Mouse (Mus musculus) intestine, embryonic 14.5 days (tissue): Measurements from ENCODE around the gene Dvl1. TPM values are rescaled to one million over a fixed set of nuclear protein-coding genes. Genes with fewer than 3 reads are reported as not detected.

Source experiments
- ATAC-seq: fragments of 200-750 bp; cut with Nextera tagmentation; replicated peaks from 2 replicates; pipeline ENCODE4 v1.8.0; 2017; ENCODE audit warnings: low read depth, moderate number of reproducible peaks, moderate TSS enrichment, moderate library complexity; ENCODE audit not compliant: low FRiP score, low TSS enrichment
- DNase-seq: peaks from one replicate; pipeline ENCODE4 v3.0.0-alpha.2; 2018; ENCODE audit warnings: low spot score
- H3K27ac ChIP-seq: fragments of 300-500 bp; sonication (generic); 2 replicates; pipeline ENCODE4 v1.5.1; 2014; ENCODE audit warnings: low read depth, mild to moderate bottlenecking, control low read depth
- H3K27me3 ChIP-seq: fragments of 300-500 bp; sonication (generic); replicated peaks from 2 replicates; pipeline ENCODE4 v1.6.1; 2014; ENCODE audit warnings: low read length, control low read depth; ENCODE audit not compliant: control insufficient read depth, insufficient read depth
- H3K36me3 ChIP-seq: fragments of 300-500 bp; sonication (generic); 2 replicates; pipeline ENCODE4 v1.6.1; 2014; ENCODE audit warnings: low read length, control low read depth; ENCODE audit not compliant: control insufficient read depth, insufficient read depth
- H3K4me1 ChIP-seq: fragments of 300-500 bp; sonication (generic); replicated peaks from 2 replicates; pipeline ENCODE4 v1.6.1; 2014; ENCODE audit warnings: low read length, control low read depth, mixed read lengths; ENCODE audit not compliant: control insufficient read depth, insufficient read depth
- H3K4me2 ChIP-seq: fragments of 300-500 bp; sonication (generic); 2 replicates; pipeline ENCODE4 v1.6.1; 2014; ENCODE audit warnings: low read length
- H3K4me3 ChIP-seq: fragments of 300-500 bp; sonication (generic); 2 replicates; pipeline ENCODE4 v1.5.1; 2014; ENCODE audit warnings: low read depth, low read length, control low read depth, mixed read lengths
- H3K9ac ChIP-seq: fragments of 300-500 bp; sonication (generic); 2 replicates; pipeline ENCODE4 v1.6.1; 2014; ENCODE audit warnings: mild to moderate bottlenecking, low read length
- H3K9me3 ChIP-seq: fragments of 300-500 bp; sonication (generic); 2 replicates; pipeline ENCODE4 v1.6.1; 2016; ENCODE audit warnings: low read length, control low read depth; ENCODE audit not compliant: control insufficient read depth
- WGBS: fragments of 180-500 bp; shearing (Covaris S2); extraction: QIAGEN DNeasy Blood & Tissue Kit; methylation state at CpG from one replicate; pipeline ENCODE4 v1.1.7; 2014; 5-methylcytosine and 5-hydroxymethylcytosine counted together
- polyA plus RNA-seq: library from polyadenylated mRNA; unstranded; fragments of >200 nt; fragmentation: Nextera tagmentation; extraction: Ambion mirVana; gene quantifications from 2 replicates; pipeline ENCODE4 v1.2.1, GENCODE M21; 2014

The Dvl1 gene
- polyA plus RNA-seq, 1 experiment from 2014 or later: 7.3 TPM

DNA sequence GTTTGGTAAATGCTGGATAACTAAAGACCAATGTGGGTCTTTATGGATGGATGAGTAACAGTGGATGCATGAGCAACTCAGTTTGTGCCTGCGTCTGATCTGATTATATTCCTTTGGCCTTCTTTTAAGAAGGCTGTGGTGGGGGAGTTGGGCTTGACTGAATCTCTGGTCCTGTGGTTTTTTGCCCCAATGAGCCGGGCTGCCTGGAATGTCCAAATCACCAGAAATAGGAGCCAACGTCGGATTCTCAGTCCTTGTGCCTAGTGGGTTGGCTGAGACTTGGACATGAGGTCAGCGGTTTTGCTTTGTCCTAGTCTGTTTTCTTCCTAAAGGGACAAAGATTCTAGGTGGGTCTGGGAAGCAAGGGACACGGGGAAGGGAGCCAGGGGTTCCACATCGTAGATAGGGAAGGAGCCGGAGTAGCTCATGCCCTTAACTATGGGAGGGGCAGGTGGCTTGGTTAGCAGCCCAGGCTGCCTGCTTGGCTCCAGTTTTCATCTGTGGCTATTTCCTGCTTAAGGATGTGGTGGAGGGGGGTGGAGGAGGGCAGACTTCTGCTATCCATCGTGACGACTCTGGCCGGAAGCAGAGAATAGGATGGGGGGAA lies 9.7 kb upstream of the Dvl1 start:
- no peak for ATAC-seq
- H3K4me2 ChIP-seq: no peak overlapping the region

DNA sequence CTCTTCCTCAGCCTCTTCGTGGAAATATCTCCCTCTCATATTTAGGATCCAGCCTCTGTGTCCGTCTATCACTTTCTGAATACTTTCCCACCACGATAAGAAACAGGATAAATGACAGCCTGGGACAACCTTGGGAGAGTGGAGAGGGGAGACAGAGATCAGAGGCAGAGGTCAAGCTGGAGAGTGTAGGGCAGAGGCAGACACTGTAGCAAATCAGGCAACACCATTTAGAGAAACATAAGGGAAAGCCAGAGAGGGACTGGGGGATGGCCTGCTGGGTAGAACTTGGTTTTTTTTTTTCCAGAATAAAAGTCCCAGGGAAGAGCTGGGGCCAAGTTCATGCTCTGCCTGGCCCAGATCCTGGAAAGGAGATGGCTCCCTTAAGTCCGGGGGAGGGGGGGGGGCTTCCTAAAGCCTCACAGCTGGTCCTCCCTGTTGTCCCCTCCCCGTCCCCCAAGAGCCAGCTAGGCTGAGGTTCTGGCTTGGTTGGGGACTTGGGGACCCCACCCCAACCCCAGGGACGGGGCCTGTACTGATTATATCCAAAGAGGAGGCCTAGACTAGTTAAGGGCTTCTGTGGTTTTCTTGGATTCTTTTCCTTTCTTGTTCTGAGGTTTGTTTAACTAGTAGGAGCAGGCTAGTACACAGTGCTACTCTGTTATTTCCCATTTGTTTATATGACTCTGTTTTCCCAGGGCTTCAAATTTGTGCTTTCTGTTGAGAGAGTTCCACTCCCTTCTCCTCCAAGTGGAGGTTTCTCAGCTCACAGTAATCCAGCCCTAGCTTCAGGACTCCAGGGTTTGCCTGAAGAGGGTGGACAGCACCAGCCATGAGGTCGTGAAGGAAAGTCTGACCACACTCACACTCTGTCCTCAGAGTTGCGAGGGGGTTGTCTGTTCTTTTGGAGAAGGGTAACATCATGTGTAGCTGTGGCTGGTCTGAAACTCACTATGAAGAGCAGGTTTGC lies 8.7 kb upstream of the Dvl1 start:
- DNase-seq (no peak), ATAC-seq (no peak)
- Histone ChIP-seq H3K9ac (no peak overlapping the region), H3K9me3 (no peaks in the 10 kb centered on the region), H3K27me3 (no peaks in the 10 kb centered on the region), H3K4me3 (no peak overlapping the region), H3K4me1 (peaks cover 42% of the 10 kb centered on the region), H3K4me2 (0 out of 2 replicates have a peak overlapping the region, but pooled peaks have one; percentile 15), H3K36me3 (peaks cover 12% of the 10 kb centered on the region), H3K27ac (peak overlapping the region; percentile 87)
- 38% methylated on average over 8 of the region's 8 CpGs for WGBS

More for the DNA sequence above, 9.7 kb upstream of the Dvl1 start:
- 68% methylated on average over 11 of the region's 11 CpGs for WGBS
- DNase-seq: no peak
- peaks cover 48% of the 10 kb centered on the region for H3K4me1 ChIP-seq
- H3K9ac ChIP-seq: no peak overlapping the region
- H3K27me3 ChIP-seq: no peaks in the 10 kb centered on the region
- H3K9me3 ChIP-seq: no peaks in the 10 kb centered on the region
- no peak overlapping the region for H3K4me3 ChIP-seq
- peaks cover 9% of the 10 kb centered on the region; the same call in 1 of the 2 replicates for H3K36me3 ChIP-seq
- peak overlapping the region; percentile 87 for H3K27ac ChIP-seq

DNA sequence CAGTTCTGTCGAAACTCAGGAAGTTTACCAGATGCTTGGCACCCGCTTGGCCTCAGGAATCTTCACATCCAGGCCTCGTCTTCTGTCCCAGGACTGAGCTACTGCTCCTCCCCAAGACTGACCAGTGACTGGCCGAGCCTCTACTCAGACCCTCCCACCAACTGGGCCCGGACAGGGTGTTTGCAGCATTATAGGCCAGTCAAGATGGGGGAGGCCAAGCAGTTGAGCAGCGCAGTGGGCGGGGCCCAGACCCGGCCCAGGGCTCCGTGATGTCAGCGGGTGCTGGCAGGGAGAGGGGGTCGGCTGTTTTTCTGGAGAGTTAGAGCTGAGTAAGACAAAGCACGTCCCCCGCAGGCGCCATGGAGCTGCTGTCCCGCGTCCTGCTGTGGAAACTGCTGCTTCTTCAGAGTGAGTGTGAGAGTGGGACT lies 7.7 kb upstream of the Dvl1 start, which contains the start of gene Mxra8:
TSS of gene Mxra8 (plus strand) at position 198 of the 428 bp plus-strand sequence.
- ATAC-seq (peak; percentile 76), DNase-seq (peak; percentile 75)
- Histone ChIP-seq H3K9me3 (no peaks in the 10 kb centered on the region), H3K4me2 (peak within 1 kb of the TSS; percentile 95), H3K4me3 (peak within 1 kb of the TSS; percentile 43), H3K36me3 (peaks cover 17% of the 10 kb centered on the region), H3K4me1 (peaks cover 37% of the 10 kb centered on the region), H3K27me3 (no peaks in the 10 kb centered on the region), H3K27ac (peak within 1 kb of the TSS; percentile 87), H3K9ac (peak within 1 kb of the TSS; percentile 51)
- WGBS: 3% methylated on average over 16 of the region's 16 CpGs

DNA sequence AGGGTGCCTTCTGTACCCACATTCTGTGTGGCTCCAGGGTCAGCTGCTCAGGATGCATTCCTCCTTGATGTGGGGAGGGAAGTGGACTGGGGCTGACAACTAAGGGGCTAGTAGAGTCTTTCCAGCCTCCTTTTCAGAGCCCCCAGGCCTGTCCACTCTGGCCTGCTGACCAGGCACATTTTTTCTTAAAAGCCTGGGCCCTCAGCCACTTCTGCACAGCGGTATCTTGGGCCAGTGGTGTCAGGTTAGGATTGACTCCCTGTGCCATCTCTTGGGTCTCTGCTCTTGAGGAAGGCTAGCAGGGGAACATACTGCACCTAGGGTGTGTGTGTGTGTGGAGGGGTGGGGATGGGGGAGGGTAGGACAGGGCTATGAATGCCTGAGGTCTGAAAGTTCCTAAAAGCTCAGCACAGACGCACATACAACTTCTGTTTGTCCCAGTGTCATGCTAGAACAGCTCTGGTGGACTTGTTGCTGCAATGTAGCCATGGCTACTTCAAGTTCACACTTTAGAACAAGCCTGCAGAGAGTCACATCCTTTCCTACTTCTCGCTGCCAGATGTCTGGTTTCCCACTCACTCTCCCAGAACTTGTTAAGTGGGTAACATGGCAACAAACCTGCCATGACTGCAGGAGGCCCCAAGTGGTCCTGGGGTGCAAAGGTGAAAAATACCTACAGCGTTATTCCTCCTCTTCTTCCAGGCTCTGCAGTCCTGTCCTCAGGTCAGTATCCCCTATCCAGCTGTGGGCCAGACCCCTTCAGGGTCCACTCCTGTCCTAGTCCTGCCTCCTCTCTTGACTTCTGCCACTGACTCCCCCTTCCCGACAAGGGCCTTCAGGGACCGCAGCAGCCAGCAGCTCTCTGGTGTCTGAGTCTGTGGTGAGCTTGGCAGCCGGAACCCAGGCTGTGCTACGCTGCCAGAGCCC lies 6.9 kb upstream of the Dvl1 start:
- no peak for DNase-seq
- peaks cover 37% of the 10 kb centered on the region for H3K4me1 ChIP-seq
- ATAC-seq: peak; percentile 10; the same call in 1 of the 2 replicates
- peaks cover 17% of the 10 kb centered on the region for H3K36me3 ChIP-seq
- peak overlapping the region; percentile 87 for H3K27ac ChIP-seq
- no peaks in the 10 kb centered on the region for H3K27me3 ChIP-seq
- peak overlapping the region; percentile 51 for H3K9ac ChIP-seq
- H3K4me2 ChIP-seq: peak overlapping the region; percentile 95
- peak overlapping the region; percentile 43 for H3K4me3 ChIP-seq
- 11% methylated on average over 8 of the region's 8 CpGs for WGBS
- H3K9me3 ChIP-seq: no peaks in the 10 kb centered on the region

DNA sequence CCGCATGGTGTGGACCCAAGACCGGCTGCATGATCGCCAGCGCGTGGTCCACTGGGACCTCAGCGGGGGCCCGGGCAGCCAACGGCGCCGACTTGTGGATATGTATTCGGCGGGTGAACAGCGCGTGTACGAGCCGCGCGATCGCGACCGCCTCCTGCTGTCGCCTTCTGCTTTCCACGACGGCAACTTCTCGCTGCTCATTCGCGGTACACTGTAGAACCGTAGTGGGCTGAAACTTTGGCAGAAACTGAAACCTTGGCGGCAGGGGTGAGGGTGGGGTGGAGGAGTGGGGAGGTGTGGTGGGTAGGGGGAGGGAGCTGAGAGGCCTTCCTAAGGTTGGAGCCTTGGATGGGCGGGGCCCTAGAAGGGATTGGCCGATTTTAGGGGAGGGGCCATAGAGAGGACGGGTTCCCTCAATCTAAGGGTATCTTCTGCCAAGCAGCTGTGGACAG lies 6.2 kb upstream of the Dvl1 start:
- Histone ChIP-seq H3K4me3 (peak overlapping the region; percentile 43), H3K36me3 (peaks cover 17% of the 10 kb centered on the region), H3K27ac (peak overlapping the region; percentile 87; the same call in 1 of the 2 replicates), H3K4me1 (peaks cover 37% of the 10 kb centered on the region), H3K9ac (peak overlapping the region; percentile 51), H3K4me2 (peak overlapping the region; percentile 95), H3K27me3 (no peaks in the 10 kb centered on the region), H3K9me3 (no peaks in the 10 kb centered on the region)
- WGBS: under 1% methylated on average over 32 of the region's 32 CpGs
- ATAC-seq (peak; percentile 69), DNase-seq (peak; percentile 75)

DNA sequence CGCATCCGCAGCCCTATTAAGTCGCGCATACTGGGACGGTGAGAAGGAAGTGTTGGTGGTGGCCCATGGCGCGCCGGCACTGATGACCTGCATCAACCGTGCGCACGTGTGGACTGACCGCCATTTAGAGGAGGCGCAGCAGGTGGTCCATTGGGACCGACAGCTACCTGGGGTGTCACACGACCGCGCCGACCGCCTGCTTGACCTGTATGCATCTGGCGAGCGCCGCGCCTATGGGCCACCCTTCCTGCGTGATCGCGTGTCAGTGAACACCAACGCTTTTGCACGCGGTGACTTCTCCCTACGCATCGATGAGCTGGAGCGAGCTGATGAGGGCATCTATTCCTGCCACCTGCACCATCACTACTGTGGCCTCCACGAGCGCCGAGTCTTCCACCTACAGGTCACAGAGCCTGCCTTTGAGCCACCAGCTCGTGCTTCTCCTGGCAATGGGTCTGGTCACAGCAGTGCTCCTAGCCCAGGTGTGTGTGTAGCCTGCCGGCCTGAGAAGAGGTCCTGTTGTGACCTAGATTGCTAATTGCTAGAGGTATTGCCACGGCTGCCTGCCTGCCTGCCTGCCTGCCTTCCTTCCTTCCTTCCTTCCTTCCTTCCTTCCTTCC lies 5.4 kb upstream of the Dvl1 start:
- ATAC-seq (0 out of 2 replicates have a peak, but pooled peaks have one; percentile 4), DNase-seq (no peak)
- 41% methylated on average over 38 of the region's 38 CpGs for WGBS
- H3K27ac ChIP-seq: no peak overlapping the region
- no peaks in the 10 kb centered on the region for H3K27me3 ChIP-seq
- H3K4me1 ChIP-seq: peaks cover 41% of the 10 kb centered on the region
- H3K4me3 ChIP-seq: peak overlapping the region; percentile 43; the same call in 1 of the 2 replicates
- H3K4me2 ChIP-seq: peak overlapping the region; percentile 95
- H3K9ac ChIP-seq: no peak overlapping the region
- peaks cover 17% of the 10 kb centered on the region for H3K36me3 ChIP-seq
- no peaks in the 10 kb centered on the region for H3K9me3 ChIP-seq

DNA sequence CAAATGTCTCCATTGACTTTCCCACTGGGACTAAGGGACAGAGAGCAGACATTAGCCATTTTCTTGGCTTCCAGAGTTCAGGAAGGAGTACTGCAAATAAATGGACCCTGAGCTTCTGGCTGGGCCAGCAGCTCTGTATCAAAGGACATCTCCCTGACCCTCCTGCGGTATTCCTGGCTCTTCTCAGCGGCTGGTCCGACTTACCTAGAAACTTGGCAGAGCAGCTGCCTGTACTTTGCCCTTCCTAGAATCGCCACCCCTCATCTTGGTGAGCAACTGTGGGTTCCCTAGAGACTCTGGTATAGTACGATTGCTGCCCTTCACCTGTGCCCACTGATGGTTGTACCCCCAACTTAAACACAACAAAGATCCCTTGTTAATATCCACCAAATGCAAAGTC lies 4.0 kb upstream of the Dvl1 start:
- Histone ChIP-seq H3K4me2 (no peak overlapping the region), H3K4me3 (no peak overlapping the region), H3K27me3 (no peaks in the 10 kb centered on the region), H3K27ac (no peak overlapping the region), H3K36me3 (peaks cover 17% of the 10 kb centered on the region), H3K9me3 (no peaks in the 10 kb centered on the region), H3K4me1 (peaks cover 36% of the 10 kb centered on the region), H3K9ac (no peak overlapping the region)
- DNase-seq (no peak), ATAC-seq (no peak)
- WGBS: 93% methylated on average over 5 of the region's 5 CpGs
